Mouse (Mus musculus): ENCODE results near the gene Rnpep. TPM values are rescaled to one million over a fixed set of nuclear protein-coding genes. Genes with fewer than 3 reads are reported as not detected.

Gene Rnpep
- polyA plus RNA-seq, 1 experiment from 2014 or later = 96.6 TPM

DNA sequence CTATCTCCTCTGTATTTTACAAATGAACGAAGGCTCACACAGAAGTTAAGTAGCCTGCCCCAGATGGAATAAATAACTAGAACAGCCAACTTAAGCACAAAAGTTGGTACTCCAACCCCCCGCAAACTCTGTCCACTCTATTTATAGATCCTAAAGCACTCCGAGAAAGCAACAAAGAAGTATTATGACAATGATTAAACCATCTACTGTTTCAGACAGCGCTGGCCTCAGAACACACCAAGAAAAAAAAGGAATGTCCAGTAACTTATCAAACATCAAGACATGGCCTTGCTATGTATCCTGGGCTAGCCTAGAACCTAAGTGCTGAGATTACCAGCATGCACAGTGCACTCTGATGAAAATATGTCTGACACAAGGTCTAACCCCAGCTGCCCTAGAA lies 28.3 kb upstream of the Rnpep start:
- 83% methylated on average over 4 of the region's 4 CpGs for WGBS
- H3K36me3 ChIP-seq (ENCODE audit: insufficient read depth) = peaks cover 29% of the 10 kb centered on the region
- H3K4me1 ChIP-seq (ENCODE audit: insufficient read depth) = peaks cover 9% of the 10 kb centered on the region; the same call in 1 of the 2 replicates
- ATAC-seq (ENCODE audit: insufficient read depth) = no peak
- no peak for DNase-seq
- TF ChIP-seq CTCF (IDR thresholded peaks at IDR 0.05; ENCODE audit: low read depth) = no peak
- no peaks in the 10 kb centered on the region for H3K9me3 ChIP-seq (ENCODE audit: low read depth, low read length)
- H3K4me3 ChIP-seq (ENCODE audit: low read depth, low read length) = peak overlapping the region; percentile 97
- peak overlapping the region; percentile 98 for H3K9ac ChIP-seq
- no peak overlapping the region for H3K27ac ChIP-seq (ENCODE audit: low read depth)
- no peaks in the 10 kb centered on the region for H3K27me3 ChIP-seq (ENCODE audit: insufficient read depth, low read length)
- H3K4me2 ChIP-seq = peak overlapping the region; percentile 89

DNA sequence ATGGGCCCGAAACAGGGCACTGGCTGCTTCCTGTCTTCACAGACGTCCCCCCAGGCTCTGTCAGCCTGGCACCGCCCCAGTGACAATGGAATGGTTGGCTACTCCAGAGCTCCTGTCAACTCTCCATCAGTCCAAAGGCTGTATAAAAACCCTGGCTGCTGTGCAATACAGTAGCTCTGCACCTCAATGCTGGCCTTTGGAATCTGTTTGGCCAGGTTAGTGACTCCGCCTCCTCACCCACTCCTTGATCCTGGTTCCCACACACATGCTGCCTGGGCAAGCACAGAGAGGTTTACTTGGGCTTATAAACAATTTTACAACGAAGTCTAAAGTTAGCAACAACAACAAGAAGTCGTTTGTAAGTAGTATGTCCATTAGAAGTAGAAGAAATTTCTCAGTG lies 27.5 kb upstream of the Rnpep start:
- Histone ChIP-seq H3K9me3 (ENCODE audit: low read depth, low read length) (no peaks in the 10 kb centered on the region), H3K4me1 (ENCODE audit: insufficient read depth) (peaks cover 9% of the 10 kb centered on the region; the same call in 1 of the 2 replicates), H3K4me3 (ENCODE audit: low read depth, low read length) (no peak overlapping the region), H3K27me3 (ENCODE audit: insufficient read depth, low read length) (no peaks in the 10 kb centered on the region), H3K27ac (ENCODE audit: low read depth) (no peak overlapping the region), H3K4me2 (no peak overlapping the region), H3K9ac (no peak overlapping the region), H3K36me3 (ENCODE audit: insufficient read depth) (peaks cover 37% of the 10 kb centered on the region)
- 73% methylated on average over 6 of the region's 6 CpGs for WGBS
- DNase-seq (no peak), ATAC-seq (ENCODE audit: insufficient read depth) (no peak)
- no peak for TF ChIP-seq CTCF (IDR thresholded peaks at IDR 0.05; ENCODE audit: low read depth)

DNA sequence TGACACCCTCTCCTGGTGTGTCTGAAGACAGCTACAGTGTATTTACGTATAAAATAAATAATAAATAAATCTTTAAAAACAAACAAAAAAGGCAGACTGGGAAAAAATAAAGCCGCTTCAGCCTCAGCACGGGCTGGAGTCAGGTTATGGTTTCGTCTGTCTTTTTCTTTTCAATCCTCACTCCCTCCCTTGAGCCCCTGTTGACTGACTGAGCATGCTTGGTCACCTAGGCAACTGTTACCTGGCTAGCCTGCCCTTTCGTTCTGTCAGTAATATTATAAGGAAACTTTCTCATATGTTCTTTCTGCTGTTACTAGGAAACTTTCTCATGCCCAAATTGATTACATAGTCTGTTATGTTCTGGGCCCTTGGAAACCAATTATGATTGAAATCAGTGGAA lies 7.0 kb upstream of the Rnpep start:
- Histone ChIP-seq H3K9me3 (ENCODE audit: low read depth, low read length) (no peaks in the 10 kb centered on the region), H3K4me3 (ENCODE audit: low read depth, low read length) (no peak overlapping the region), H3K4me2 (no peak overlapping the region), H3K36me3 (ENCODE audit: insufficient read depth) (peaks cover 11% of the 10 kb centered on the region; the same call in 1 of the 2 replicates), H3K9ac (no peak overlapping the region), H3K4me1 (ENCODE audit: insufficient read depth) (no peaks in the 10 kb centered on the region), H3K27ac (ENCODE audit: low read depth) (no peak overlapping the region), H3K27me3 (ENCODE audit: insufficient read depth, low read length) (no peaks in the 10 kb centered on the region)
- DNase-seq = no peak
- no peak for ATAC-seq (ENCODE audit: insufficient read depth)
- TF ChIP-seq CTCF (IDR thresholded peaks at IDR 0.05; ENCODE audit: low read depth) = no peak
- WGBS = 74% methylated on average over 5 of the region's 5 CpGs

DNA sequence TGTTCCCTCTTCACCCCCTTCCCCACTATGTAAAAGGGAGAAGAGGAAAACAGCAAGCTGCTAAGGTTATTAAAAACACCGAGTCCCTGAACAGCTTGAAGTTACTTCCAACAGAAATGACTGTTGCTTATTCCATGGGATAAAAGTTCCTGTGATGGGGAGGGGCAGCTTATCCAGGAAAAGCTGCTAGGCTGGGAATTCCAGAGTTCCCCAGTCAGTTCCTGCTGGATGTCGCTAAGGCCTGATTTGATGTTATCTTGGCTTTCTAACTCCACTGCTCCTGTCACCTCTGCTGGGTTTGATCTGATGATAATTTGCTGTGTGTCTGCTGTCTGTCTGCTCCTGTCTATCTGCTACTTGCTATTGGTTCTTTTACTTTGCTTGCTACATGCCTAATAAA lies 2.4 kb upstream of the Rnpep start:
- Histone ChIP-seq H3K9me3 (ENCODE audit: low read depth, low read length) (no peaks in the 10 kb centered on the region), H3K27ac (ENCODE audit: low read depth) (no peak overlapping the region), H3K4me1 (ENCODE audit: insufficient read depth) (no peaks in the 10 kb centered on the region), H3K27me3 (ENCODE audit: insufficient read depth, low read length) (no peaks in the 10 kb centered on the region), H3K9ac (no peak overlapping the region), H3K4me2 (no peak overlapping the region), H3K4me3 (ENCODE audit: low read depth, low read length) (no peak overlapping the region), H3K36me3 (ENCODE audit: insufficient read depth) (no peaks in the 10 kb centered on the region)
- DNase-seq (no peak), ATAC-seq (ENCODE audit: insufficient read depth) (no peak)
- WGBS = 39% methylated on average over 2 of the region's 2 CpGs
- TF ChIP-seq CTCF (IDR thresholded peaks at IDR 0.05; ENCODE audit: low read depth) = no peak

DNA sequence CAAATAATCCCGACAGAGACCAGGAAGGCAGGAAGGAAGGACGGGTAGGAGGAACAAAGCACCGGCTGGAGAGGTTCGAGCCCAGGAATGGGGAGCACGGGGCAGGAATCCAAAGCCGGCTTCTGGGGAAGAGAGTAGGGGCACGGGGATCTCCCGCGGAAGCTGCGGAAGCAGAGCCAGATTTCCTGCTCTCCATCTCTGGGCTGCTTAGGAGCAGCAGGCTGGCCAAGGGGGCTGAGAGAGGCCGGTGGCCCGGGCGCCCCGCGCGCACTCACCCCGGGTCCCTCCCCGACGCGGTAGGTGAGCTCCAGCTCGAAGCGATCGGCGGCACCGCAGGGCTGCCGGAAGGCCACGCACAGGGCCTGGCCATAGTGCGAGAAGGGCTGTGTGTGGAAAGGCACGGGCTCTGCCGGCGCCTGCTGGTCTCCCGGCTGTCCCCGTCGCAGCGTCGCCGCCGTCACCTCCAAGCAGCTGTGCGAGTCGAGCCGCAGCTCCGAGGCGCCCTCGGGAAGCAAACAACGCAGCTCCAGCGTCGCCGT lies 528 bp downstream of the Rnpep start:
- DNase-seq (peak; percentile 67), ATAC-seq (ENCODE audit: insufficient read depth) (peak; percentile 75)
- Histone ChIP-seq H3K9ac (peak overlapping the region; percentile 90), H3K9me3 (ENCODE audit: low read depth, low read length) (no peaks in the 10 kb centered on the region), H3K27ac (ENCODE audit: low read depth) (peak overlapping the region; percentile 91), H3K4me1 (ENCODE audit: insufficient read depth) (no peaks in the 10 kb centered on the region), H3K4me3 (ENCODE audit: low read depth, low read length) (peak overlapping the region; percentile 77), H3K36me3 (ENCODE audit: insufficient read depth) (peaks cover 10% of the 10 kb centered on the region; the same call in 1 of the 2 replicates), H3K4me2 (peak overlapping the region; percentile 73), H3K27me3 (ENCODE audit: insufficient read depth, low read length) (no peaks in the 10 kb centered on the region)
- WGBS = under 1% methylated on average over 48 of the region's 48 CpGs
- TF ChIP-seq CTCF (IDR thresholded peaks at IDR 0.05; ENCODE audit: low read depth) = no peak

GRCm38 (mm10) chr1:135282536-135283286 lies 1.2 kb downstream of the Rnpep start:
- Histone ChIP-seq H3K4me1 (ENCODE audit: insufficient read depth) (no peaks in the 10 kb centered on the region), H3K27ac (ENCODE audit: low read depth) (peak overlapping the region; percentile 91), H3K9me3 (ENCODE audit: low read depth, low read length) (no peaks in the 10 kb centered on the region), H3K4me3 (ENCODE audit: low read depth, low read length) (peak overlapping the region; percentile 77), H3K9ac (peak overlapping the region; percentile 90), H3K4me2 (peak overlapping the region; percentile 73), H3K36me3 (ENCODE audit: insufficient read depth) (peaks cover 16% of the 10 kb centered on the region; the same call in 1 of the 2 replicates), H3K27me3 (ENCODE audit: insufficient read depth, low read length) (no peaks in the 10 kb centered on the region)
- DNase-seq (peak; percentile 34), ATAC-seq (ENCODE audit: insufficient read depth) (peak; percentile 2; the same call in 1 of the 2 replicates)
- 31% methylated on average over 13 of the region's 13 CpGs for WGBS
- no peak for TF ChIP-seq CTCF (IDR thresholded peaks at IDR 0.05; ENCODE audit: low read depth)

DNA sequence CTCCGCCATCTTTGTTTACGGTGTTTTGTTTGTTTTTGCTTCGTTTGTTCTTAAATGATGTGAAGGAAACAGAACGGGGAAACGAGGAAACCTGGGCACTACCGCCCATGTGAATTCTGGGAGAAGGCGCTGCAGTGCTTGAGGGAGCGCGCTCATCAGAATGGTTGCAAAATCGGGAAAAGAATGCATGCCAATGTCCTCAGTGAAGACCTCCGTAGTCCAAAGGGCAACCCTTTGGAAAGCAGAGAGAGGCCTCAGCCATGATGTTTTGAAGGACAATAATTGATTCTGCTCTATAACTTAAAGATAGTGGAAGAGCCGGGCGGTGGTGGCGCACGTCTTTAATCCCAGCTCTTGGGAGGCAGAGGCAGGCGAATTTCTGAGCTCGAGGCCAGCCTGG lies 2.0 kb downstream of the Rnpep start:
- WGBS = 94% methylated on average over 17 of the region's 17 CpGs
- Histone ChIP-seq H3K9me3 (ENCODE audit: low read depth, low read length) (no peaks in the 10 kb centered on the region), H3K4me3 (ENCODE audit: low read depth, low read length) (no peak overlapping the region), H3K4me1 (ENCODE audit: insufficient read depth) (no peaks in the 10 kb centered on the region), H3K27ac (ENCODE audit: low read depth) (no peak overlapping the region), H3K4me2 (no peak overlapping the region; the same call in 1 of the 2 replicates), H3K9ac (no peak overlapping the region), H3K27me3 (ENCODE audit: insufficient read depth, low read length) (no peaks in the 10 kb centered on the region), H3K36me3 (ENCODE audit: insufficient read depth) (peaks cover 22% of the 10 kb centered on the region)
- ATAC-seq (ENCODE audit: insufficient read depth) (no peak), DNase-seq (no peak)
- TF ChIP-seq CTCF (IDR thresholded peaks at IDR 0.05; ENCODE audit: low read depth) = no peak
